Mouse (Mus musculus) forebrain, embryonic 16.5 days (tissue): Measurements from ENCODE around the gene Tmem30b. TPM values are rescaled to one million over a fixed set of nuclear protein-coding genes. Genes with fewer than 3 reads are reported as not detected.
A peak's percentile ranks its signal among the peaks of the same experiment; 100 is the strongest.

Experiments used
- ATAC-seq: fragments of 200-750 bp; cut with Nextera tagmentation; 2 replicates; pipeline ENCODE4 v1.8.0; 2017; ENCODE audit warnings: mild to moderate bottlenecking, moderate library complexity
- H3K27ac ChIP-seq: fragments of 300-500 bp; sonication (generic); 2 replicates; pipeline ENCODE4 v1.5.1; 2014; ENCODE audit warnings: low read length, control low read depth
- H3K27me3 ChIP-seq: fragments of 300-500 bp; sonication (generic); replicated peaks from 2 replicates; pipeline ENCODE4 v1.6.1; 2014; ENCODE audit warnings: low read length; ENCODE audit not compliant: control insufficient read depth, insufficient read depth
- H3K36me3 ChIP-seq: fragments of 300-500 bp; sonication (generic); 2 replicates; pipeline ENCODE4 v1.6.1; 2014; ENCODE audit not compliant: control insufficient read depth, insufficient read depth
- H3K4me1 ChIP-seq: fragments of 300-500 bp; sonication (generic); replicated peaks from 2 replicates; pipeline ENCODE4 v1.6.1; 2014; ENCODE audit warnings: low read length; ENCODE audit not compliant: control insufficient read depth, insufficient read depth
- H3K4me2 ChIP-seq: fragments of 300-500 bp; sonication (generic); 2 replicates; pipeline ENCODE4 v1.6.1; 2014; ENCODE audit warnings: mild to moderate bottlenecking, low read length, control low read depth
- H3K4me3 ChIP-seq: fragments of 300-500 bp; sonication (generic); replicated peaks from 2 replicates; pipeline ENCODE4 v1.5.1; 2014; ENCODE audit warnings: mild to moderate bottlenecking, low read length, control low read depth
- H3K9ac ChIP-seq: fragments of 300-500 bp; sonication (generic); replicated peaks from 2 replicates; pipeline ENCODE4 v1.6.1; 2014; ENCODE audit warnings: low read depth, low read length, control low read depth
- H3K9me3 ChIP-seq: fragments of 300-500 bp; sonication (generic); 2 replicates; pipeline ENCODE4 v1.6.1; 2016; ENCODE audit warnings: low read length; ENCODE audit not compliant: control insufficient read depth
- WGBS: fragments of 180-500 bp; shearing (Covaris S2); extraction: QIAGEN DNeasy Blood & Tissue Kit; methylation state at CpG from one replicate; pipeline ENCODE4 v1.1.7; 2014; 5-methylcytosine and 5-hydroxymethylcytosine counted together
- polyA plus RNA-seq: library from polyadenylated mRNA; unstranded; fragments of >200 nt; fragmentation: Nextera tagmentation; extraction: Ambion mirVana; gene quantifications from 2 replicates; pipeline ENCODE4 v1.2.1, GENCODE M21; 2015

Tmem30b gene
- 0.22 and 0.46 TPM in 2 replicates for polyA plus RNA-seq

DNA sequence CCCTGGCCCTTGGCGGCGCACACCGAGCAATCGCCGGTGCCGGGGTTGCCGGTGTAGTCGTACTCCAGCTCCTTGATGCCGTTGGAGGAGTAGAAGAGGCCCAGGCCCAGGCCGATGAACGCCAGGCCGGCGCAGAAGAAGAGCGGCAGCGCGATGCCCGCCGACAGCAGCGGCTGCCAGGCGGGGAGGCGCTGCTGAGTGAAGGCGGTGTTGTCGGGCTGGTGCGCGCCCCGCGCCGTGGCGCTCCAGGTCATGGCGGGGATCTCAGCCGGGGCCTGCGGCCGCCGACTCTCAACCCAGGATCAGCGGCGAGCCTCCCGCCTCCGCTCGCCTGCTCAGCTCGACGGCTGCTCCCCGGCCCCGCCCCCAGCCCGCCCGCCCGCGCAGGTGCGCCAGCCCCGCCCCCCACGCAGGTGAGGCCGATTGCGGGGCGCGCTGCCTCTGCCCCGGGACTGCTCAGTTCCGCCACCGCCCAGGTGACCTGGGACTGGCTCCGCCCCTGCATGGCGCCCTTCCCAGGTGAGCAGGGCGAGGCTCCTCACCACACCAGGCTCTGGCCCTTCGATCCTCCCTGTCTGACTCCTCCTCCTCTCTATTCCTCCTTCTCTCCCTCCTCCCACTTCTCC lies at the start of gene Tmem30b:
Tmem30b (minus strand) TSS at position 307 of the 626 bp plus-strand sequence.
- Histone ChIP-seq H3K4me3 (peak within 1 kb of the TSS; percentile 39), H3K27me3 (peaks cover 64% of the 10 kb centered on the region), H3K27ac (no peak within 1 kb of the TSS), H3K4me1 (peaks cover 13% of the 10 kb centered on the region), H3K36me3 (no peaks in the 10 kb centered on the region), H3K4me2 (peak within 1 kb of the TSS; percentile 52), H3K9me3 (no peaks in the 10 kb centered on the region), H3K9ac (no peak within 1 kb of the TSS; the same call in 1 of the 2 replicates)
- peak; percentile 47 for ATAC-seq
- WGBS = 2% methylated on average over 59 of the region's 61 CpGs

DNA sequence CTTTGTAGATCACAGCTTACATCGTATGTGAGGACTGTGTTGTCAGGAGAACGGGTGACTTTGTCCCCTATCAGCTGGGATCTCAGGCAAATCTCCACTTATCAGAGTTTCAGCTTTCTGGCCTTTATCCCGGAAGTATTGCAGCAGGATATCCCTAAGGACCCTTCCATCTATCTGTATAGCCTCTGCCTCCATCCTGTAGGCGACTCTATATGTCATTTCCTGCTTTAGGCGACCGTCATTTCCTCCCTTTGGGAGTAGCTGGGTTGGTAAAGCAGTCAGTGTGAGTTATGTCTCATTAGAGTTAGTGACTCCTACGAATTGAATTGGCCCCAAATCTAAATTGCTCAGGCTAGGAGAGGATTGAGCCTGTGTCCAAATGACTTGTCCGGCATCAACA lies 49.0 kb upstream of the Tmem30b start:
- Histone ChIP-seq H3K4me1 (no peaks in the 10 kb centered on the region), H3K27ac (no peak overlapping the region), H3K4me3 (no peak overlapping the region), H3K9ac (no peak overlapping the region), H3K4me2 (no peak overlapping the region), H3K9me3 (no peaks in the 10 kb centered on the region), H3K36me3 (no peaks in the 10 kb centered on the region), H3K27me3 (no peaks in the 10 kb centered on the region)
- no peak for ATAC-seq
- 83% methylated on average over 8 of the region's 8 CpGs for WGBS

- H3K9ac ChIP-seq = no peak overlapping the region
- no peaks in the 10 kb centered on the region for H3K9me3 ChIP-seq
- no peak overlapping the region for H3K27ac ChIP-seq
- H3K4me3 ChIP-seq = no peak overlapping the region
- H3K36me3 ChIP-seq = no peaks in the 10 kb centered on the region
- H3K4me1 ChIP-seq = no peaks in the 10 kb centered on the region
- ATAC-seq = no peak
- 94% methylated on average over 9 of the region's 9 CpGs for WGBS
- H3K4me2 ChIP-seq = no peak overlapping the region
- H3K27me3 ChIP-seq = no peaks in the 10 kb centered on the region
Measured at GRCm38 (mm10) chr12:73594177-73594745, 48.1 kb upstream of the Tmem30b start.

DNA sequence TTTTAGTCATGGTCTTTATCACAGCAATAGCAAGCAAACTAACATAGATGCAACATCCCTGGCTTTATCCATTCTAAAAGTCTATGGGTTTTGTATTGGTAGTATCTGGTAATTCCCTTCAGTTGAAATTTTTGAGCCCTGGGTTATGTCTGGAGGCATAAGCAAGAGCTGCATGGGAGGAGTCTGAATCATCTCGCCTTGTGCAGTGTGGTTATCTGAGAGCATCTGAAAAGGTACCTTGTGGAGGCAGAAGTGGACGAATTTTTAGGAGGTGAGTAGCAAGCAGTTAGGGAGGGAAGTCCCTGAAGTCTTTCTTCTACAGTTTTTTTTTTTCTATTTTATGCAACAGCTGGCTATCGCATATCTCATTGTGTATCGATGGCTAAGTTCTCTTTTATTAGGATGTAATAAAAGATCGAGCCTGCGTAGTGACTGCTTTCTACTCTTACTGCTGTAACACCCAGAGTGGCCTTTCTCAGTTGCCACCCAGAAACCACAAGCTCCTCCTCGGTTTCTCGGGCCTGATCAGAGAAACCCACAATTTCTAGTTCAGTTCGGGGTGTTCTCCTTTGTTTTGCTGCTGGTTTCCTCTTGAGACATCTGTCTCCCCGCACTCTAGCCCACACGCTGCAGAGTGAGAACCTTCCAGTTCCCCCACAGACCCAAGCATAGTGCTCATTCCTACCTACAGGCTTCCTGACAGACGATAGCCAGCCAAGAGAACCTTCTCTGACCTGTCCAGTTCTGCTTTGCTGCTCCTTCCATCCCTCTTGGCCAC lies 47.0 kb upstream of the Tmem30b start:
- Histone ChIP-seq H3K9ac (no peak overlapping the region), H3K4me3 (no peak overlapping the region), H3K27ac (no peak overlapping the region), H3K4me1 (no peaks in the 10 kb centered on the region), H3K36me3 (no peaks in the 10 kb centered on the region), H3K27me3 (no peaks in the 10 kb centered on the region), H3K9me3 (no peaks in the 10 kb centered on the region), H3K4me2 (no peak overlapping the region)
- no peak for ATAC-seq
- 90% methylated on average over 12 of the region's 12 CpGs for WGBS

- ATAC-seq = no peak
- Histone ChIP-seq H3K4me1 (no peaks in the 10 kb centered on the region), H3K36me3 (no peaks in the 10 kb centered on the region), H3K9me3 (no peaks in the 10 kb centered on the region), H3K4me3 (no peak overlapping the region), H3K27ac (no peak overlapping the region), H3K9ac (no peak overlapping the region), H3K4me2 (no peak overlapping the region), H3K27me3 (peaks cover 5% of the 10 kb centered on the region; the same call in 1 of the 2 replicates)
- WGBS = 55% methylated on average over 10 of the region's 11 CpGs
Measured at GRCm38 (mm10) chr12:73591625-73592024, 45.4 kb upstream of the Tmem30b start.

DNA sequence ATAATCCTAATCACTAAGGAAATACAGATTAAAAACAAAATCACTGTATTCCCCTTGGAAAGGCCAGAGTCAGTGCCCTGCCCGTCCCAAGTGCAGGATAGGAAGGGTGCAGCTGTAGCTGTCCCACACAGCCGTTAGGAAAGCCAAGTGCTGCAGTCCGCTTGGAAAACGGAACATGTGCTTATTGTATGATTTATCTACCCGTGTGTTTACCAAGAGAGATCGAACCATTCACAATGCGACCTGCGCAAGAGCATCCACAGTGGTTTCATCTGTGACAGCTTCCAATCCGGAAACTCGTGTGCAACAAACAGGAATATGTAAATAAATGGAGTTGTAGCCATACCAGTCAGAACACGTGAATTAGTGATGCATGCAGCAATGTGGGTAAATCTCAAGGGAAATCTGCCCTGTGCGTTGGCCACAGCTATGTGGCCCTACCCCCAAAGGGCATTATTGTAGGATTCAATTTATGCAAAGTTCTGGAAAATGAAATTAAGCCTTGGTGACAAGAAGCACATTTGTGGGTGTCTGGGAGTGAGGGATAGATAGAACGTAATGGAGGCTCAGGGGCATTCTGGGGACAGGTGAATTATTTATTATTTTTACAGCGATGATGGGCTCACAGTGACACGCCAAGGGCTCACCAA lies 44.6 kb upstream of the Tmem30b start:
- Histone ChIP-seq H3K27me3 (peaks cover 11% of the 10 kb centered on the region), H3K36me3 (no peaks in the 10 kb centered on the region), H3K9me3 (no peaks in the 10 kb centered on the region), H3K4me2 (no peak overlapping the region), H3K9ac (no peak overlapping the region), H3K4me3 (no peak overlapping the region), H3K27ac (no peak overlapping the region), H3K4me1 (peaks cover 4% of the 10 kb centered on the region)
- WGBS = 89% methylated on average over 15 of the region's 15 CpGs
- no peak for ATAC-seq

- H3K4me3 ChIP-seq = no peak overlapping the region
- no peaks in the 10 kb centered on the region for H3K36me3 ChIP-seq
- no peak for ATAC-seq
- no peak overlapping the region for H3K4me2 ChIP-seq
- no peak overlapping the region for H3K9ac ChIP-seq
- H3K27me3 ChIP-seq = peaks cover 13% of the 10 kb centered on the region
- H3K4me1 ChIP-seq = peaks cover 16% of the 10 kb centered on the region
- WGBS = 70% methylated on average over 3 of the region's 3 CpGs
- H3K9me3 ChIP-seq = no peaks in the 10 kb centered on the region
- no peak overlapping the region for H3K27ac ChIP-seq
Measured at GRCm38 (mm10) chr12:73587262-73587661, 41.1 kb upstream of the Tmem30b start.

DNA sequence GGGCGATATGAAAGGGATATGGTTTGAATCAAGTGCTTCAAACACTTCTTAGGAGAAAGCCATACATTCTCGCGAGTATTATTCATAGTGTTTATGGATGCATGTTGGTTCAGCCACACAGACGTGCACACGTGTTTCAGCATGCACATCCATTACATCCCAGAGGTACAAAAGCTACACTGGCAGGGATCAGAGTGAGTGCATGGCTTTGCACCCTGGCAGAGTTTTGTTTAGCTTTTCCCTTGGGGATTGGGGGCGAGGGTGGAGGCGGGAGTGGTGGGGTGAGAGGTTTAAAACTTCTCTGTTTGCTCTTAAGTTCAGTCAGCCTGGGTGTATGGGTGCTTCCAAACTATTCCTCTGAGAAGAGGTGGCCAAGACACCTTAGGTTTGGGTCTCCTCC lies 39.7 kb upstream of the Tmem30b start:
- Histone ChIP-seq H3K9ac (no peak overlapping the region), H3K36me3 (no peaks in the 10 kb centered on the region), H3K4me2 (peak overlapping the region; percentile 69), H3K4me1 (peaks cover 16% of the 10 kb centered on the region), H3K27me3 (peaks cover 13% of the 10 kb centered on the region), H3K9me3 (no peaks in the 10 kb centered on the region), H3K27ac (no peak overlapping the region), H3K4me3 (peak overlapping the region; percentile 70)
- 2% methylated on average over 7 of the region's 7 CpGs for WGBS
- no peak for ATAC-seq

GRCm38 (mm10) chr12:73585241-73585801 lies 39.1 kb upstream of the Tmem30b start:
- peak overlapping the region; percentile 70 for H3K4me3 ChIP-seq
- peak; percentile 16 for ATAC-seq
- H3K27ac ChIP-seq = no peak overlapping the region
- H3K36me3 ChIP-seq = no peaks in the 10 kb centered on the region
- H3K4me2 ChIP-seq = peak overlapping the region; percentile 69
- WGBS = 1% methylated on average over 33 of the region's 33 CpGs
- no peaks in the 10 kb centered on the region for H3K9me3 ChIP-seq
- H3K27me3 ChIP-seq = peaks cover 13% of the 10 kb centered on the region
- peak overlapping the region; percentile 77 for H3K9ac ChIP-seq
- peaks cover 16% of the 10 kb centered on the region for H3K4me1 ChIP-seq
